Mouse (Mus musculus): ENCODE measurements at regions not wholly inside any gene's neighbourhood (a gene's known extent, or its start where the extent isn't known, plus 50 kb on each side); places are given as distances from the start of the nearest gene placed in this dataset.

DNA sequence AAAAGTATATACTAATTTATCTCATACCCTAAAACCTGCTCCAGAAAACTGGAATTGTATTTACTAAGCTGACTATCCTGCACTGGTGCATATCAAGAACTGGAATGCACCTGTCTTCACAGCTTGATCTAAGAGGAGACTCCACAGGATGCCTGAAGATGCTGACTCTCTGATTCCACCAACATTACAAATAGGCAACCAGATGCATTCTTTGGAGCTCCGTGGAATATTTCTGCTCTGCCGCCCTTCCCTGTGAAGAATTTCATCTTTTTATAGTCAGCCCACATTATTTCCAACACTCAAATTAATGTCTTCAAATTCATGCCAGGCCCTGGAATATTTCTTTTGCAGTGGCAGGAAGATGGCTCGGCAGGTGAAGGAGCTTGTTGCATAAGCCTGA lies 148.7 kb upstream of the Pou3f3 start:
- H3K4me1 ChIP-seq (replicated peaks; ENCODE audit: control insufficient read depth, insufficient read depth, low read length) = no peaks in the 10 kb centered on the region
- no peaks in the 10 kb centered on the region for H3K36me3 ChIP-seq (ENCODE audit: control insufficient read depth, insufficient read depth)
- no peak overlapping the region for H3K4me2 ChIP-seq (replicated peaks; ENCODE audit: low read depth)
- TF ChIP-seq CTCF (IDR thresholded peaks at IDR 0.05; ENCODE audit: low read depth) = no peak
- no peaks in the 10 kb centered on the region for H3K9me3 ChIP-seq (ENCODE audit: control insufficient read depth)
- ATAC-seq = no peak
- no peak overlapping the region for H3K27ac ChIP-seq (ENCODE audit: low read depth, low read length)
- 88% methylated on average over 3 of the region's 3 CpGs for WGBS
- H3K4me3 ChIP-seq (ENCODE audit: low read depth, low read length) = no peak overlapping the region
- no peaks in the 10 kb centered on the region for H3K27me3 ChIP-seq (replicated peaks; ENCODE audit: control insufficient read depth, insufficient read depth, low read length)
- H3K9ac ChIP-seq (ENCODE audit: low read depth, low read length) = no peak overlapping the region

DNA sequence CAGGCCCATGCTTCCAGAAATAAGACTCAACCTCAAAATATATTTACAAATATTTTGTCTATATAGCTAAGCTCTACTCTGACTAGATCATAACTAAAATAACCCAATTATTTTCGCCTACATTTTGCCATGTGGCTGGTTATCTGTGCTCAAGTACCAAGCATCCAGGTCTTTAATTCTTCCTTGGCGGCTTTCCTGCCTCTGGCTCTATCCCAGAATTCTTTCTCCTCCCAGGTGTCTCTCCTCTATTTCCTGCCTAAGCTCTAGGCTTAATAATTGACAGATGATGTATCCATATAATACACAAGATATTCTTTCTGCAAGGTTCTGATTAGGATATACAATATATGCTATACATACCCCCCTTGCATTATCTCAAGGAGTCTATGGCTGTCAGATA lies 138.3 kb upstream of the Pou3f3 start:
- TF ChIP-seq CTCF (IDR thresholded peaks at IDR 0.05; ENCODE audit: low read depth) = no peak
- 77% methylated on average over 2 of the region's 2 CpGs for WGBS
- no peak overlapping the region for H3K27ac ChIP-seq (ENCODE audit: low read depth, low read length)
- no peaks in the 10 kb centered on the region for H3K27me3 ChIP-seq (replicated peaks; ENCODE audit: control insufficient read depth, insufficient read depth, low read length)
- H3K4me2 ChIP-seq (replicated peaks; ENCODE audit: low read depth) = no peak overlapping the region
- no peaks in the 10 kb centered on the region for H3K4me1 ChIP-seq (replicated peaks; ENCODE audit: control insufficient read depth, insufficient read depth, low read length)
- no peak overlapping the region for H3K9ac ChIP-seq (ENCODE audit: low read depth, low read length)
- no peaks in the 10 kb centered on the region for H3K9me3 ChIP-seq (ENCODE audit: control insufficient read depth)
- H3K36me3 ChIP-seq (ENCODE audit: control insufficient read depth, insufficient read depth) = no peaks in the 10 kb centered on the region
- no peak overlapping the region for H3K4me3 ChIP-seq (ENCODE audit: low read depth, low read length)
- no peak for ATAC-seq

DNA sequence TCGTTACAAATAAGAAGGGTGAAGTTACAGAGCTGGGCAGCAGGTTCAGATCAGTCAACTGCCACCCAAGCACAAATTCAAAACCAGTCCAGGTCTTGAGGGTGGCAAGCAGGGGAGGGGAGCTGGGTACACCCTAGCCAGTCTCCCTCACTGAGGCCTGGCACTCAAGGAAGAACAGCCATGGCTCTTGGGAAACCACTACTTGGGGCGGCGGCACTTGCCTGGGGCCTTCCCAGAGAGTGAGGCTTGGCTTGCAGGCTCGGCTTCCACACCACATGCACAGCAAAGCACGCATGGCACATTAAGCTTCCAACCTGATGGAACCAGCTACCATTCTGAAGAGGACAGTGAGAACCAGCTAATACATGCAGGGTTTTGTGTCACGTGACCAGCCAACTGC lies 127.9 kb upstream of the Pou3f3 start:
- TF ChIP-seq CTCF (IDR thresholded peaks at IDR 0.05; ENCODE audit: low read depth) = no peak
- 80% methylated on average over 6 of the region's 6 CpGs for WGBS
- Histone ChIP-seq H3K9ac (ENCODE audit: low read depth, low read length) (no peak overlapping the region), H3K4me1 (replicated peaks; ENCODE audit: control insufficient read depth, insufficient read depth, low read length) (no peaks in the 10 kb centered on the region), H3K27me3 (replicated peaks; ENCODE audit: control insufficient read depth, insufficient read depth, low read length) (no peaks in the 10 kb centered on the region), H3K27ac (ENCODE audit: low read depth, low read length) (no peak overlapping the region), H3K4me3 (ENCODE audit: low read depth, low read length) (no peak overlapping the region), H3K4me2 (replicated peaks; ENCODE audit: low read depth) (no peak overlapping the region), H3K36me3 (ENCODE audit: control insufficient read depth, insufficient read depth) (no peaks in the 10 kb centered on the region), H3K9me3 (ENCODE audit: control insufficient read depth) (no peaks in the 10 kb centered on the region)
- no peak for ATAC-seq

DNA sequence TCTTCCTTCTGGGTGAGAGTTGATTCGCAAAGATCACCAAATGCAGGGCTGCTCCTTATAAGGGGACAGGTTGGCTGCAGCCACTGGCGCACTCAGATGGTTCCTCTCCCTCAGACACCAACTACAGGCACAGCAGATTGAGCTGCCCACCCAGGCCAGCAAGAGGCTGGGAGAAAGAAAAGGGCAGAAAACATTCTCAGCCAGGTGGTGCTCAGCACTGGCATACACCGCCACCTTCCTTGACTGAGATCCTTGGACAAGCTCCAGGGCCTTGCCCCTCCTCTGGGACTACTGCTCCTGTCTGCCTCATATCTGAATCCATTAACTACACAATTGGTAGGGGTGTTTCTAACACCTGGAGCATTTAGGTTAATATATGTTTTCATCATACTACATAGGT lies 110.4 kb upstream of the Pou3f3 start:
- Histone ChIP-seq H3K4me3 (ENCODE audit: low read depth, low read length) (no peak overlapping the region), H3K9me3 (ENCODE audit: control insufficient read depth) (no peaks in the 10 kb centered on the region), H3K27ac (ENCODE audit: low read depth, low read length) (no peak overlapping the region), H3K4me2 (replicated peaks; ENCODE audit: low read depth) (no peak overlapping the region), H3K9ac (ENCODE audit: low read depth, low read length) (no peak overlapping the region), H3K27me3 (replicated peaks; ENCODE audit: control insufficient read depth, insufficient read depth, low read length) (no peaks in the 10 kb centered on the region), H3K4me1 (replicated peaks; ENCODE audit: control insufficient read depth, insufficient read depth, low read length) (no peaks in the 10 kb centered on the region), H3K36me3 (ENCODE audit: control insufficient read depth, insufficient read depth) (no peaks in the 10 kb centered on the region)
- 91% methylated on average over 3 of the region's 3 CpGs for WGBS
- no peak for ATAC-seq
- TF ChIP-seq CTCF (IDR thresholded peaks at IDR 0.05; ENCODE audit: low read depth) = no peak

DNA sequence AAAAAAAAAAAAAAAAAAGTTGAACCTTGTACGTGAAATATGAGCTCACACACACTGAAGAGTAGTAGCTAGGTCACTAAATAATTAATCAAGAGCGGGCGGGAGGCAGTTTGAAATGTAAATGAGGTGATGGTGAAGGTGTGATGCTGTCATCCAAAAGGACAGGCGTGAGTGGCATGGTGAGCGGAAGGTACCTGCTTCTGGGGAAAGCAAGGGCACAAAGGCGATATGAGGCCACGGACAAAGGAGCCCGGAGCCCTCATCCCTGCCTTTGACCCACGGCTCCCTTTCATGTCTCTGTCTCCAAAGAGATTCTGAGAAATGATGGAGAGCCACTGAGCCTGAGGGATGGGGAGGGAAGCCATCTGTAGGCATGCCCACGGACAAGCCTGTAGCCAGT lies 107.1 kb upstream of the Pou3f3 start:
- 43% methylated on average over 10 of the region's 10 CpGs for WGBS

DNA sequence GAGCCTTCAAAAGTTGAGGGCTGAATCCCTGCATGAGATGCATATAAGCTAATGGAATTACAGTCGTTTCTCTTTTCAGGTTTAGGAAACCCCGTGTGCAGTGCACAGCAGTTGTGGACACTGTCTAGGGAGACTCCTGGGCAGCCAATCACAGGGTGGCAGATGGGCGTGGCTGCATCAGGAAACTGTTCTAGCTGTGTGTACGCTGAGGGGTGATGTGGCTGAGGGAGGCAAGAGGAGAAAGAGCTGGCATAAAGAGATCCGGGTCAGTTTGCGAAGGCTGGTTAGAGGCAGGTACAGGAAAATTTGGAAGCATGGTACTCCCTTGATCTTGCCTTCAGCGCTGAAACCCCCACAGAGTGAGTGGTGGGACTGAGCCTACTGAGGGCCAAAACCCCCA lies 106.1 kb upstream of the Pou3f3 start:
- H3K9me3 ChIP-seq (ENCODE audit: control insufficient read depth) = no peaks in the 10 kb centered on the region
- no peaks in the 10 kb centered on the region for H3K4me1 ChIP-seq (replicated peaks; ENCODE audit: control insufficient read depth, insufficient read depth, low read length)
- no peak overlapping the region for H3K9ac ChIP-seq (ENCODE audit: low read depth, low read length)
- TF ChIP-seq CTCF (IDR thresholded peaks at IDR 0.05; ENCODE audit: low read depth) = no peak
- no peak for ATAC-seq
- H3K4me3 ChIP-seq (ENCODE audit: low read depth, low read length) = no peak overlapping the region
- no peaks in the 10 kb centered on the region for H3K27me3 ChIP-seq (replicated peaks; ENCODE audit: control insufficient read depth, insufficient read depth, low read length)
- no peak overlapping the region for H3K4me2 ChIP-seq (replicated peaks; ENCODE audit: low read depth)
- H3K27ac ChIP-seq (ENCODE audit: low read depth, low read length) = no peak overlapping the region
- WGBS = 34% methylated on average over 7 of the region's 7 CpGs
- no peaks in the 10 kb centered on the region for H3K36me3 ChIP-seq (ENCODE audit: control insufficient read depth, insufficient read depth)

More for the DNA sequence above, 107.1 kb upstream of the Pou3f3 start:
- ATAC-seq = no peak
- H3K27ac ChIP-seq (ENCODE audit: low read depth, low read length) = no peak overlapping the region
- no peak overlapping the region for H3K9ac ChIP-seq (ENCODE audit: low read depth, low read length)
- H3K4me2 ChIP-seq (replicated peaks; ENCODE audit: low read depth) = no peak overlapping the region
- H3K4me3 ChIP-seq (ENCODE audit: low read depth, low read length) = no peak overlapping the region
- H3K4me1 ChIP-seq (replicated peaks; ENCODE audit: control insufficient read depth, insufficient read depth, low read length) = no peaks in the 10 kb centered on the region
- no peaks in the 10 kb centered on the region for H3K27me3 ChIP-seq (replicated peaks; ENCODE audit: control insufficient read depth, insufficient read depth, low read length)
- H3K9me3 ChIP-seq (ENCODE audit: control insufficient read depth) = no peaks in the 10 kb centered on the region
- TF ChIP-seq CTCF (IDR thresholded peaks at IDR 0.05; ENCODE audit: low read depth) = no peak
- H3K36me3 ChIP-seq (ENCODE audit: control insufficient read depth, insufficient read depth) = no peaks in the 10 kb centered on the region

DNA sequence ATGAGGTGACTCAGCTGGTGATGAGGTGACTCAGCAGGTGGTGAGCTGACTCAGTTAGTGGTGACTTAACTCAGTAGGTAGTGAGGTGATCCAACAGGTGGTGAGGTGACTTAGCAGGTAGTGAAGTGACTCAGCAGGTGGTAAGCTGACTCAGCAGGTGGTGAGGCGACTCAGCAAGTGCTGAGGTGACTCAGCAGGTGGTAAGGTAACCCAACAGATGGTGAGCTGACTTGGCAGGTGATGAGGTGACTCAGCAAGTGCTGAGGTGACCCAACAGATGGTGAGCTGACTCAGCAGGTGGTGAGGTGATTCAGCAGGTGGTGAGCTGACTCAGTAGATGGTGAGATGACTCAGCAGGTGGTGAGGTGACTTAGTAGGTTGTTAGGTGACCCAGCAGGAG lies 103.7 kb upstream of the Pou3f3 start:
- Histone ChIP-seq H3K27ac (ENCODE audit: low read depth, low read length) (no peak overlapping the region), H3K4me3 (ENCODE audit: low read depth, low read length) (no peak overlapping the region), H3K4me2 (replicated peaks; ENCODE audit: low read depth) (no peak overlapping the region), H3K27me3 (replicated peaks; ENCODE audit: control insufficient read depth, insufficient read depth, low read length) (no peaks in the 10 kb centered on the region), H3K36me3 (ENCODE audit: control insufficient read depth, insufficient read depth) (no peaks in the 10 kb centered on the region), H3K4me1 (replicated peaks; ENCODE audit: control insufficient read depth, insufficient read depth, low read length) (no peaks in the 10 kb centered on the region), H3K9me3 (ENCODE audit: control insufficient read depth) (no peaks in the 10 kb centered on the region), H3K9ac (ENCODE audit: low read depth, low read length) (no peak overlapping the region)
- WGBS = 62% methylated on average over 1 of the region's 1 CpGs
- no peak for TF ChIP-seq CTCF (IDR thresholded peaks at IDR 0.05; ENCODE audit: low read depth)
- peak; percentile 75 for ATAC-seq

Data from intestine, postnatal 0 days (tissue).